Mouse (Mus musculus) lung, adult 2 months (tissue): ENCODE results near the gene Ubap1l. TPM values are rescaled to one million over a fixed set of nuclear protein-coding genes. Genes with fewer than 3 reads are reported as not detected.
"Not testable (repeated sequence)": the region's sequence is repeated elsewhere in the genome, so short reads cannot be mapped to it uniquely, and the experiment has no call there.

Experiments
- DNase-seq: peaks from one replicate; pipeline ENCODE4 v3.0.0; 2022
- H3K4me1 ChIP-seq: fragments of 200-500 bp; 2 replicates; pipeline ENCODE4 v1.6.1; 2011; ENCODE audit warnings: low read length; ENCODE audit not compliant: control insufficient read depth, insufficient read depth
- H3K4me3 ChIP-seq: fragments of 200-500 bp; replicated peaks from 2 replicates; pipeline ENCODE3; 2011; ENCODE audit warnings: low read depth, mild to moderate bottlenecking, control low read depth, low read length; ENCODE audit errors: extremely low read depth
- CTCF ChIP-seq: fragments of 200-500 bp; IDR thresholded peaks from 2 replicates; pipeline ENCODE4 v1.5.1; 2011; ENCODE audit warnings: mild to moderate bottlenecking, low read length, control low read depth; ENCODE audit not compliant: insufficient read depth
- POLR2A ChIP-seq: fragments of 200-500 bp; IDR thresholded peaks from 2 replicates; pipeline ENCODE4 v1.6.1; 2011; ENCODE audit warnings: low read depth, mild to moderate bottlenecking, control low read depth, low read length, borderline replicate concordance; ENCODE audit errors: extremely low read depth
- WGBS: fragments of 180-500 bp; shearing (Covaris S2); methylation state at CpG from one replicate; pipeline ENCODE4 v1.1.7; 2018; 5-methylcytosine and 5-hydroxymethylcytosine counted together
- polyA plus RNA-seq: library from polyadenylated mRNA; depleted of rRNA; stranded (reverse); fragments of >200 nt; gene quantifications from 2 replicates; pipeline ENCODE4 v1.2.3, GENCODE M21; 2012; rRNA removed

The Ubap1l gene
- 0.37 and 0.58 TPM in 2 replicates for polyA plus RNA-seq

DNA sequence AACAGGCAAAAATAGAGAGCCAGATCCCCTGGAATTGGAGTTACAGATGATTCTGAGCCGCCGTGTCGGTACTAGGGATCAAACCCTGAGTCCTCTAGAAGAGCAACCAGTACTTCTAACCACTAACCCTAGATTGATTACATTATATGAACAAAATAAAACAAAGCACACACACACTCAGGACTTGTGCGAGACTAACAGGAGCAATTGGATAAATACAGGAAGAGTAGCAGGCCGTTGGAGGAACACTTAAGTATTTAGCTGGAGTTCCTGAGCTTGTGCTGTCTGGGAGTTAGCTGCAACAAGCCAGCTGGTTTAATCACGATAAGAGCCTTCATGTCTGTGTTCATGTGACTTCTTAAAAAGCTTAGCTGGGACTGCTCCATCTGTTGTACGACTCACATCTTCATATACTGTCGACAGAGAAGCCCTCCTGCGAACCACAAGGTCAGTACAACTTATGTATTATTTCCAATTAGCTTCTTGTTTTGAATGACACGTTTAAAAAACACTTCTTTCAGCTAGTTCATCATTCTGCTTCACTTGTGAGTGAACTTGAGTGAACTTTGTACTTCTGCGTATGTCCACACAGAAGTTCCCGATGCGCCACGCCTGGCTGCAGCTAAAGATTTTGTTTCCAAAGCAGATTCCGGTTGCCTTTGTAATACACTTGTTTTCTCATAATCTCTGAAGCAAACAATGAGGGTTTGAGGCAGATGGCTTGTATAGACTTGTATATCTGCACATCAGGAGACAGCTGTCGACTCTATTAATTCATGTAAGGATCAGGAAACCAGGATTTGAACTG, at the start of gene Ubap1l:
TSS of gene Ubap1l (plus strand) at position 401 of the 808 bp plus-strand sequence.
- 75% methylated on average over 16 of the region's 16 CpGs for WGBS
- TF ChIP-seq POLR2A (no peak), CTCF (no peak)
- H3K4me3 ChIP-seq = no peak within 1 kb of the TSS
- no peaks in the 10 kb centered on the region for H3K4me1 ChIP-seq
- no peak for DNase-seq

DNA sequence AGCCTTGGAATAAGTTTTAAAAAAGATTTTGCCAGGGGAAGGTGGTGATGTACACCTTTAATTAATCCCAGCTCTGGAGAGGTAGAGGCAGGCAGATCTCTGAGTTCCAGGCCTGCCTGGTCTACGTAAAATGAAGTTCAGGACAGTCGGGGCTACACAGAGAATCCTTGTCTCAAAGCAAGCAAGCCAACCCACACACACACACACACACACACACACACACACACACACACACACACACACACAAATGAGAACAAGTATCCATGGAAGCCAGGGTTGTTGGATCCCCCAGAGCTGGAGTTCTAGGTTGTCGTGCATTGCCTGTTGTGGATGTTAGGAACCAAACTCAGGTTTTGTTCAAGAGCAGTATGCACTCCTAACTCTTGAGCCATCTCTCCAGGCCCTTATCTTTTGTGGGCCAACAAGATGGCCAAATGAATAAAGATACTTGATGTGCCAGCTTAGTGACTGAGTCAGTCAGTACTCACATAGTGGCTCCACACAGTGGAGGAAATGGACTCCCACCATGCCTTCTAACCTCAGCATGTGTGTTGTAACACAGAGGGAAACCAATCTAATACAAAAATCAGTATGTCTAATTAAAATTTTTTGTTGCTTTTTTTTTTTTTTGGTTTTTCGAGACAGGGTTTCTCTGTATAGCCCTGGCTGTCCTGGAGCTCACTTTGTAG, 48.0 kb upstream of the Ubap1l start:
- no peak for DNase-seq
- WGBS = 97% methylated on average over 4 of the region's 4 CpGs
- Histone ChIP-seq H3K4me3 (no peak overlapping the region), H3K4me1 (no peaks in the 10 kb centered on the region)
- TF ChIP-seq CTCF (no peak), POLR2A (no peak)

DNA sequence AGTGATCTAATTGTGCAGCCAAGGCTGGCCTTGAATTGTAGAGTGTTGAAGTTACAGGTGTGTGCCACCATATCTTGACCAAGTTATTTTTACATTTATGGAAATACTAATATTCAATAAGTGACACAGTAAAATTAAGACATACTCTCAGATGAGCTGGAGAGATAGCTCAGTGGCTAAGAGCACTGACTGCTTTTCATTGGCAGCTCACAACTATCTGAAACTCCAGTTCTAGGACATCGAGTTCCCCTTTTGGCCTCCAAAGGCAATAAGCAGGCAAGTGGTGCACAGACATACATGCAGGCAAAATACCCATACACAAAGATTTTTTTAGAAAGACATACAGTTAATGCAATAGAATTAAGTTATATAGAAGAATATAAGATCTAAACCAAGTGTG, 47.0 kb upstream of the Ubap1l start:
- no peak for DNase-seq
- Histone ChIP-seq H3K4me3 (no peak overlapping the region), H3K4me1 (no peaks in the 10 kb centered on the region)
- TF ChIP-seq POLR2A (no peak), CTCF (no peak)
- 97% methylated on average over 1 of the region's 1 CpGs for WGBS

DNA sequence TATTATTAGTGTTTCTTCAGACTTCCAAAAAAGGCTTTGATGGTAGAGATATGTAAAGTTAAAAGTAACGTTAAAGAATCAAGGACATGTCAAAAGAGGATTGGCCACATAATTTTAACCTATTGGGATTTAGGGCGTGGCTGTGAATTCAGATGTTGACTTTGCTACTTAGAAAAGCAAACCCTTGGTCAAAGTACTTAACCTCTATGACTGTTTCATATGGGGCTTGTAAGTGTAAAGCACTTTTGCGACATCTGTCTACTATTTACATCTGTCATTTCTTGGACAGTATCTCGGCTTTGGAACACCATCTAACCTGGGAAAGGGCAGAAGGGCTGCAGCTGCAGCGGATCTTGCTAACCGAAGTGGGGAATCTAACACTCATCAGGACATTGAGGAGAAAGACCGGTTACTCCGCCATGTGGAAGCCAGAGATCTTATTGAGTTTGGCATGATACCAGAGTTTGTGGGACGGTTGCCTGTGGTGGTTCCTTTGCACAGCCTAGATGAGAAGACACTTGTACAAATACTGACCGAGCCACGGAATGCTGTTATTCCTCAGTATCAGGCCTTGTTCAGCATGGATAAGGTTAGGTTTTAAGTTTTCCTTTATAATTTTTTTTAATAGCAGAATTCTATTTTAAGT, 38.5 kb upstream of the Ubap1l start:
- WGBS = 60% methylated on average over 11 of the region's 11 CpGs
- TF ChIP-seq POLR2A (no peak), CTCF (no peak)
- no peak overlapping the region for H3K4me3 ChIP-seq
- peak; percentile 13 for DNase-seq
- peaks cover 3% of the 10 kb centered on the region; the same call in 1 of the 2 replicates for H3K4me1 ChIP-seq

DNA sequence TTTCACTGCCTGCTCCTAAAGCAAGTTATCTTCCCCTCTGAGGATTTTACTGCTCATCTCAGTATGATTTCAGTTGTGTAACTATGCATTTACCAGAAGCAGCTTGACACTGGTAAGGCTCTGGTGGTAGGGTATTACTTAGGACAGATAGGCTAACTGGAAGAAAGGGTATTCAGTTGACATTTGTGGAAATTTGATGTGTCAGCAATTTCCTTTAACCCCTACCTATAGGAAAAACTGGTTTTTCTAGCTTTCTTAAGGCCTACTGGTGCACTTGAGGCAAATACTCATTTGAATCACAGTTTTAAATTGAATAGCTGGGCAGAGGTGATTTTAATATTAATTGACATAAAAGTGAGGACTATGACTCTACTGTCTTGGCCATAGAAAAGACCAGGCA, 34.9 kb upstream of the Ubap1l start:
- Histone ChIP-seq H3K4me3 (no peak overlapping the region), H3K4me1 (peaks cover 3% of the 10 kb centered on the region; the same call in 1 of the 2 replicates)
- no peak for DNase-seq
- no peak for TF ChIP-seq CTCF
- TF ChIP-seq POLR2A = no peak

DNA sequence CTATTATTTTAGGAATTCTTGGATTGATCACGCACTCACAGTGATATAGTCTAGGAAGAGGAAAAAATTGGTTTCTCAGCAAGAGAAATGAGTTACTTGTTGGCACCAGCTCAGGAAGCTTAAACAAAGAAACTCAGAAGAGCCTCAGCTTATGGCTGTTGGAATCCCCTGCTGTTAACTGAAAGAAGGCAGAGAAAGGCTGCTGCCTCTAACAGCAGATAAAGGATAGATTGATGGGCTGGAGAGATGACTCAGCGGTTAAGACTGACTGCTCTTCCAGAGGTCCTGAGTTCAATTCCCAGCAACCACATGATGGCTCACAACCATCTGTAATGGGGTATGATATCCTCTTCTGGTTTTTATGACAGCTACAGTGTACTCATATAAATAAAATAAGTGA, 33.5 kb upstream of the Ubap1l start:
- no peak for DNase-seq
- H3K4me3 ChIP-seq = no peak overlapping the region
- WGBS = 86% methylated on average over 2 of the region's 2 CpGs
- peaks cover 2% of the 10 kb centered on the region; the same call in 1 of the 2 replicates for H3K4me1 ChIP-seq
- TF ChIP-seq CTCF (no peak), POLR2A (no peak)

DNA sequence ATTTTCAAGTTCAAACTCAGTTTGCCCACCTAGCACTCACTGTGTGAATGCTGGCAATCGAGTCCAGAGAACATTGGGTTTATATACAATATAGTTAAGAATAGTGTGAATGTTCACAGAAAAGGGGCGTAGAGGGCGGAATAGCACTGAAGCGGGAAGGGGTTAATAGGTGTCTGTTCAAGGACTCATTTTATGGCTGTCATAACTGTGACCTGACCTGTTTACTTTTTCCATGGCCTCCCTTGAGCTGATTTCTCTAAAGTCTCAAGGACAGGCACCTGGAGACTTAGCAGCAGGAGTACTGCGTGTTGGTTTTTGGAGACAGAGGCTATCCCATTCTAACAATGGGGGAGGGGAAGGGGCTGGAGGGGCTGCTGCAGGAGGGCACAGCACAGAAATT, 26.9 kb upstream of the Ubap1l start:
- WGBS = 80% methylated on average over 5 of the region's 5 CpGs
- Histone ChIP-seq H3K4me3 (no peak overlapping the region), H3K4me1 (no peaks in the 10 kb centered on the region)
- DNase-seq = no peak
- TF ChIP-seq CTCF (no peak), POLR2A (no peak)

DNA sequence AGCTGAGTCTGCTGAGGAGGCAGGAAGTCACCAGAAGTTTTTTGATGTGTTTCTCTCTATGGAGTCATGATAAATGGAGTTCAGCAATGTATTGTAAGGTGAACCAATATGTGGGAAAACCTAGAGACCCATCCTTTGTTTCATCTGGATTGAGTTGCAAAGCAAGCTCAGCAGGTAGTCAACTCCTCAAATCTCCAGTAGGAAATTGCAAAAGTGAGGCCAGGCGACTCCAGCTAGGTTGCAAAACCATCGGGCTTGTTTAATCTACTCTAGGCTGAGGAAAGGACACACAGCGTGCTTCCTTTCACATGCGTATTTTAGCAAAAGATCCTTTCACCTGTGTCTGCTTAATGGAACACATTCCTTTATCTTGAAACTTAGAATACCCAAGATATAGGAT, 21.7 kb upstream of the Ubap1l start:
- no peaks in the 10 kb centered on the region for H3K4me1 ChIP-seq
- H3K4me3 ChIP-seq = no peak overlapping the region
- 85% methylated on average over 4 of the region's 4 CpGs for WGBS
- DNase-seq = no peak
- TF ChIP-seq POLR2A (no peak), CTCF (no peak)

DNA sequence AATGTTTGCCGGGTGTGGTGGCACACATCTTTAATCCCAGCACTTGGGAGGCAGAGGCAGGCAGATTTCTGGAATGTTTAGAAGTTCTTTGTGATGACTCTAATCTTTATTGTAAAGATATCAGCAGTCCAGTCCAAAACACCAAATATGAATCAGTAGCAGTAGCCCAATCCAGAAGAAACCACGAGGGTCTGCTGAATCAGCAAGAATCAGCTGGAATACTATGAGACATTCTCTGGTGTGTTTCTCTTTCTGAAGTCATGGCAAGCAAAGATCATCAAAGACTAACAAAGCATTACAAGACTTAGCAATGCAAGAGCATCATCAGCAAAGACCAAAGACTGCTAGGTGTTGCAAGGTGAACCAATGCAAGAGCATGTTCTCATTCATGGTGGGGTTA, 20.4 kb upstream of the Ubap1l start:
- TF ChIP-seq POLR2A (no peak), CTCF (no peak)
- H3K4me3 ChIP-seq = no peak overlapping the region
- WGBS = 85% methylated on average over 2 of the region's 2 CpGs
- H3K4me1 ChIP-seq = no peaks in the 10 kb centered on the region
- DNase-seq = no peak

DNA sequence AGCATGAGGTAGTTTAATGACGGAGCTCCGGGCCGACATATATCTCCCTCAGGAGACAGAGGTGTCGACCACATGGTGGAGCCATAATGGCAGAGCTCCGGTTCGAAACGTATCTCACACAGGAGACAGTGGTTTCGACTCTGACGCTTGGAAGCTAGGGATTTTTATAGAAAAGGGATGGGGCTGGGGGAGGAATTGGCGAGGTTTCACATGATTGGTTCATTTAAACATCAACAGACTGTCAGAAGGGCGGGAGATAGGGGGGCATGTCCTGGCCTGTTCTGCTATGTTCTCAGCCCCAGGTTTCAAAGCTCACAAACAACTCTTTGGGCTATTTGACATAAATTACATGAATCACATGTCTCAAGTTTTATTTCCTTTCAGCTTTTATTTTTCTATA, 15.4 kb upstream of the Ubap1l start:
- DNase-seq = not testable (repeated sequence)
- peaks cover 10% of the 10 kb centered on the region for H3K4me1 ChIP-seq
- H3K4me3 ChIP-seq = peak overlapping the region; percentile 74
- 66% methylated on average over 11 of the region's 11 CpGs for WGBS
